In genomic region chr14:57686647-57687046, GRCm38 (mm10) we compare ENCODE assay signal across 22 mouse cellular contexts. TPM values are rescaled to one million over a fixed set of nuclear protein-coding genes. Genes with fewer than 3 reads are reported as not detected.
"Had no signal": no experiment of that assay in that cellular context is flagged by ENCODE, and none has a peak within 500 bp of the region (broad histone marks: within the 10 kb centered on the region; RNA-seq: fewer than 3 reads in every experiment).

No protein-coding gene starts in this region.

- H3K27ac ChIP-seq: liver, embryonic 14.5 days; midbrain, embryonic 10.5 days; midbrain, embryonic 13.5 days; neural tube, embryonic 12.5 days; stomach, embryonic 15.5 days; stomach, postnatal 0 days had no signal

- ATAC-seq: midbrain, embryonic 13.5 days; midbrain, embryonic 16.5 days had no signal

- H3K9me3 ChIP-seq: midbrain, embryonic 10.5 days; midbrain, embryonic 13.5 days; neural tube, embryonic 12.5 days; stomach, embryonic 15.5 days had no signal

- H3K9ac ChIP-seq: liver, embryonic 14.5 days; lung, embryonic 14.5 days; midbrain, embryonic 13.5 days; neural tube, embryonic 12.5 days; stomach, embryonic 15.5 days had no signal

- H3K4me1 ChIP-seq: midbrain, embryonic 10.5 days; midbrain, embryonic 13.5 days; neural tube, embryonic 12.5 days; stomach, embryonic 15.5 days had no signal

- H3K4me3 ChIP-seq: midbrain, embryonic 10.5 days; midbrain, embryonic 13.5 days; neural tube, embryonic 12.5 days; stomach, embryonic 15.5 days had no signal

- DNase-seq: lung, adult 18-20 months; lung, embryonic 14.5 days; lung, postnatal 10 days; lung, postnatal 4 days; right cerebral cortex, postnatal 14 days; thymus, adult 2 months; thymus, postnatal 25 days; thymus, postnatal 4 days had no signal

- H3K27me3 ChIP-seq: midbrain, embryonic 13.5 days; neural tube, embryonic 12.5 days; stomach, embryonic 15.5 days had no signal

- H3K4me2 ChIP-seq: lung, embryonic 14.5 days; midbrain, embryonic 13.5 days; neural tube, embryonic 12.5 days; stomach, embryonic 15.5 days had no signal

RNA-seq across cellular contexts. Expression of gene Gm49361, which starts 59.3 kb away (rescaled TPM):
- total RNA-seq: megakaryocyte-erythroid progenitor cell, adult 5-6 weeks; neutrophil, adult 5-6 weeks had no signal
- polyA plus RNA-seq: liver, embryonic 14.5 days; liver, embryonic 16.5 days; lung, embryonic 14.5 days; lung, embryonic 16.5 days; midbrain, embryonic 10.5 days; midbrain, embryonic 13.5 days; midbrain, embryonic 16.5 days; neural tube, embryonic 12.5 days; neural tube, embryonic 14.5 days; spleen, adult 2 months; stomach, embryonic 15.5 days; stomach, postnatal 0 days; thymus, adult 2 months; urinary bladder, adult 2 months had no signal
